Mouse (Mus musculus) yolk sac, embryonic 10.5 days (tissue): Measurements from ENCODE around the gene Cttnbp2.
A peak's percentile ranks its signal among the peaks of the same experiment; 100 is the strongest.

ENCODE experiments used
- DNase-seq: peaks from one replicate; pipeline ENCODE4 v3.0.0-alpha.2; 2017; ENCODE audit warnings: low spot score

Cttnbp2 gene

DNA sequence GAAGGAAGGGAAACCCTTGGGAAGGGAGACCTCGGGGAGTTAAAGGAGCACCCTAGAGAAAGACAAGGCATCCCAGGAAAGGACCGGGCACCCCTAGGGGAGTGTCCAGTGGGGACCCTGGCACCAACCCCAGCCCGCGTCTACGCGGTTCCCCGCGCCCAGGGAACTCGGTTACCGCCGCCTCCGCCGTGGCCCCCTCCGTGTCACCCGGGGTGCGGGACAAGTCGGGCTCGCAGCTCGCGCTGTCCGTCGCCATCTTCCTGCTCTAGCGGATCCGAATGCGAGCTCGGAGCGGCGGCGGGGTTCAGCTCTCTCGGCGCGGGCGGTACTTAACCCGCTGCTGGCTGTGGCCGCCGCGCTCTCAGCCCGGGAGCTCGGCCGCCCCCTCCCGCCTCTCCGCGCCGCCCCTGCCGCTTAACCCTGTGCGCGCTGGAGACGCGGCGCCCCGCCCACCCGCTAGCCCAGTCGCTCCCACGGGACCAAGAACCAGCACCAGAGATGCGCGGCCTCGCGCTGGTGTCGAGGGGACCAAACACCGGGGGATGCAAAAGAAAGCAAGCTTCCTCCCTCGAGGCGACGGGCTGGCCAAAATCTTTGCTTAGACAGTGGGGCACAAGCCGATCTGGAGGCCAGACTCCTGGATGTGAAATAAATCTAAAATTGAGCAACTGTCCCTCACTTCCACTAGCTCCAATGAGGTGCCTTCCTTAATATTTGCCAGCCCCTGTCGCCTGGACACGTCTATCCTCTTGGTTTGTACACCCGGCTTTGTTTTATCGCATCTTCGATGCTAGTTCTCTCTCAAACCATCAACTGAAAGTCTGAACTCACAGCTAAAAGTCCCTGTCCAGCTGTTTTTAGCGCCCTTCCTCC, at the start of gene Cttnbp2:
Gene Cttnbp2 (minus strand): TSS at position 364 of the 873 bp plus-strand sequence.
- peak; percentile 69 for DNase-seq

GRCm38 (mm10) chr6:18559019-18559418, 44.4 kb upstream of the Cttnbp2 start:
- no peak for DNase-seq

GRCm38 (mm10) chr6:18547516-18548465, 33.1 kb upstream of the Cttnbp2 start:
- no peak for DNase-seq

- no peak for DNase-seq
Observed at GRCm38 (mm10) chr6:18543878-18544277, 29.2 kb upstream of the Cttnbp2 start.

DNA sequence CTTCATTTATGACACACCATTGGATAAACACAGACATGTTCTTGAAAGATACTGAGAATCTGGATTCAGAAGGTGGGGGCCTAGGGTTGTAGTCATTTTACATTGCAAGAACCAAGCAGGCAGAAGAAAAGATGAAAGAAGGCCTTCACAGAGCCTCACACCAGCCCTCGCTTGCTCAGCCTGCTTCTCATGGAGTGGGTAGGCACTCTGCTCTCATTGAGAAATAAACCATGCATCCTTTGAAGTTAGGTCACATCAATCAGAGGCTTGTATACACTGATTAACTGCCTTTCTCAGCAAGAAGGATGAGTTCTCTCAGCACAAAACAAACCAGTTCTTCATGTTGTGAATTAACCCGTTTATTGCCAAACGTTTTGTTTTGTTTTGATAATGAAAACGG, 25.8 kb upstream of the Cttnbp2 start:
- DNase-seq = no peak

GRCm38 (mm10) chr6:18530394-18530793, 15.8 kb upstream of the Cttnbp2 start:
- DNase-seq = no peak

- DNase-seq = no peak
Observed at GRCm38 (mm10) chr6:18517626-18518025, 3.0 kb upstream of the Cttnbp2 start.

DNA sequence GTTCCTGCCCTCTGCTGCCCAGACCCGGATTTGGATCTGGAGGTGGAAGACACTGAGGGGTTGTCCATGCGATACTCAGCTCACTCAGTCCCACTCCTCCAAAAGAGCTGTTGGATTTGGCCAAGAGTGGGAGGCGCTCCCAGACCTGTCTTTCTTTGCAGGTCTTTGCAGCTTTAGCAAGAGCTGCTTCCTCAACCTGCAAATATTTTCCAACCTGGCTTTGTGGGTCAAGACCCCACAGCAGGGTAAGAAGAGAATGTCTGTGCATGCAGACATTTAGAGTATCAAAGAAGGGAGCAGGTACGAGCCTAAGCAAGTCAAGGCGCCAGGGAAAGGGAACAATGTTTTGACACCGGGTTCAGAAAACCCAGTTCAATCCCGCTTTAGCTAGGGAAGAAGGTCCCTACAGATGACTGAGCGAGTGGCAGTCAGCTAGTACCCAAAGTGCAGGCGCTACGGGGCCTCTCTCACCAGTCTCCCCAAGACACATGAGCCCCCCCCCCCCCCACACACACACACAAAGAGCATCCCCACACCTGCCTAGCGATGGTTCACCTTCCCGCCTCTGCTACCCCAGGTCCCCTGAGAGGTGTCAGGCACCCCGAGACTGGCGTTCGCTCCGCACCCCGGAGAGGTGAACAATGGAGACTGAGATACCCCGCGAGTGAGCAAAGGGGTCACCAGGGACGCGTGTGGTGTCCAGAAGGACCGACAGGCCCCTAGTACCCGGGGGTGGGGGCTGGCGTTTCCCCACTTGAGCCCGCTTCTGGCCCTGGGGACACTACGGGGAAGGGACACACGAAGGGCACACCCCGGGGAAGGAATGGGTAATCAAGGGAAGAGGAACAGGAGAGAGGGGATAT, 801 bp downstream of the Cttnbp2 start:
- DNase-seq = peak; percentile 13

GRCm38 (mm10) chr6:18511886-18512285, 2.8 kb downstream of the Cttnbp2 start:
- DNase-seq = no peak

- no peak for DNase-seq
Observed at GRCm38 (mm10) chr6:18508036-18508435, 6.6 kb downstream of the Cttnbp2 start.

GRCm38 (mm10) chr6:18499833-18500232, 14.8 kb downstream of the Cttnbp2 start:
- DNase-seq = no peak

GRCm38 (mm10) chr6:18492977-18493376, 21.7 kb downstream of the Cttnbp2 start:
- DNase-seq = no peak

DNA sequence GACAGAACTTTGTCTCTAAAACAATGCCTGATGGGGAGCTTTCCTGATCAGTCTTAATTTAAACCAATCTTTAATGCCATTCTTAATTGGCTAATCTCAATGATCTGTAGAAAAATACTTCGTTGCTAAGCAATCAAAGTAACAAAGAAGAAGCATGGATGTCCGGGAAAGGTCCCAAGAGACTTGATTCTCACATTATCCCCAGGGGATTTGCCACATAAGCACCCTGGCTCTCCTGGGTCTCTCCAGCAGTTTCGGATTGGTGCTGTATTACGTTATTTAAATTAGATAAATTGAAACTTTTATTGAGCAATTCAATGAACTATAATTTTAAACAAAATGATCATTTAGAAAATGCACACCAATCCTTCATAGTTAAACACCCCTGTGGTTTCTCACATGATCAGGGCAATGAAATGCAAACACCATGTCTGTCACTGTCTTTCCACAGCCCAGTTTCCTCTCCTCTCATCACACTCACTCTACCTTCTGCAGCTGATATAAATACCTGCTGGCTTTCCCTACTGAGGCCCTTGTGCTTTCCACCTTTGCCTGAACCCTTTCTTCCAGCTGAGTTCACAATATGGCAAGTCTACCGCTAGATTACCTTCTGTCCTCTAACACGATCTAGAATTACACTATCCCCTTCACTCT, 22.3 kb downstream of the Cttnbp2 start:
- DNase-seq = no peak

GRCm38 (mm10) chr6:18485087-18485486, 29.6 kb downstream of the Cttnbp2 start:
- DNase-seq = no peak

- no peak for DNase-seq
Observed at GRCm38 (mm10) chr6:18484061-18484460, 30.6 kb downstream of the Cttnbp2 start.

GRCm38 (mm10) chr6:18482546-18482945, 32.1 kb downstream of the Cttnbp2 start:
- no peak for DNase-seq

DNA sequence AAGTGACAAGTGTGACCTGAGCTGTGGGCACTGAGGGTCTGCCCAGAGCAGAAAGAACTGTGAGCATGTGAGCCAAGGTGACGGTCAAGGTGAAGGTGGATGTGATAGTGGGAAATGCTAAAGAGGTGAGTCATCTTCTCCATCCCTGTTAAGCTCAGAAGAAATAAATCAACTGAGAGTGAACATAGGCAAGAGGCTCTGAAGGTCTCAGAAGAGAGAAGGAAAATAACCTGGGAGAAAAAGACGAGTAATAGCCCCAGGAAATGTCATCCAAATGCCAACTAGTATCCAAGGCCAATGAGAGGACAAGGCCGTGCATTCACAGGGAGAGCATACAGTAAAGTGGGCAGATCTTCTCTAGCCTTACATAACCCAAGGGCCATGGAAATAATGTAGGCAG, 32.9 kb downstream of the Cttnbp2 start:
- no peak for DNase-seq

- no peak for DNase-seq
Observed at GRCm38 (mm10) chr6:18477313-18477930, 37.2 kb downstream of the Cttnbp2 start.

- DNase-seq = no peak
Observed at GRCm38 (mm10) chr6:18474983-18475382, 39.7 kb downstream of the Cttnbp2 start.

DNA sequence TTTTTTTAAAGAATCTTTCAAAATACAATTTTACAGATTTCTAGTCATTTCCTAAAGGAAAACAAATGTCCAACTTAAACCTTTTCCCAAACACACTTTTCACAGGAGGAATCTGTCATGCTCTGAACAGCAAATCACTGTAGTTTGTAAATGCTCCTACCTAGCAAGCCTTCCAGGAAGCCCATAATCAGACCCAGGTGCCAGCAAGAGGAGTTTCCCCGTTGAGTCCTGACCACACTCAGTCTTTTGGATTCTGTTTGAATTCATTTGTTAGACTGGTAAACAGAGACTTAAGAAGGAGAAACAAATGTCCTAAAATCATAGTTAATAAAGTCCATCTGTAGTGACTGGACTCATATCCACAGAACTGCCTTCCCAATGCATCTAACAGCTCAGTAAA, 40.1 kb downstream of the Cttnbp2 start:
- no peak for DNase-seq

DNA sequence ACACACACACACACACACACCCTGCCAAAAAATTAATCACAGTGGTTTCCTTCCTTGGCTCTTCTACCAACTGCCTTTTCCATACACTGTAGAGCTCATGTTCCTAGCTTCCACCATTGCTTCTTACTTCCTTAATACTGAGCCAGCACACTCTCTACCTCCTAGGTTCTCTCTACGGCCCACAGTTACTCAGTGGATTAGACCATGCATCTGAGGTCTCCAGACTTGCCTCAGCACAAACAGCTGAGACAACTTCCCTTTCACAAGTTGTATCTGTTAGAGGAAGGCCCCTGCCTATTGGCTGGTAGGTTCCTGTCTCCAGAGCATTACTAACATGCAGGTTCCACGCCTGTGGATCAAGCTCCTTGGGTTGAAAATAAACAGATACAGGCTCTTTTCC, 45.4 kb downstream of the Cttnbp2 start:
- DNase-seq = no peak
